Mouse (Mus musculus) olfactory bulb, adult 2 months (tissue): ENCODE results near the gene Gpr89. TPM values are rescaled to one million over a fixed set of nuclear protein-coding genes. Genes with fewer than 3 reads are reported as not detected.

ENCODE experiments used
- H3K27ac ChIP-seq: fragments of 200-500 bp; 2 replicates; pipeline ENCODE4 v1.5.1; 2012; ENCODE audit warnings: low read depth, low read length; ENCODE audit not compliant: insufficient read depth
- H3K4me1 ChIP-seq: fragments of 200-500 bp; 2 replicates; pipeline ENCODE4 v1.6.1; 2012; ENCODE audit warnings: low read length; ENCODE audit not compliant: control insufficient read depth, insufficient read depth
- H3K4me3 ChIP-seq: fragments of 200-500 bp; 2 replicates; pipeline ENCODE4 v1.5.1; 2012; ENCODE audit warnings: mild to moderate bottlenecking, low read depth, low read length, moderate library complexity; ENCODE audit not compliant: insufficient read depth
- CTCF ChIP-seq: fragments of 200-500 bp; IDR thresholded peaks from 2 replicates; pipeline ENCODE4 v1.5.1; 2012; ENCODE audit warnings: low read depth, mild to moderate bottlenecking, low read length, moderate library complexity; ENCODE audit not compliant: insufficient read depth
- POLR2A ChIP-seq: fragments of 200-500 bp; IDR thresholded peaks from 2 replicates; pipeline ENCODE4 v1.6.1; 2012; ENCODE audit warnings: mild to moderate bottlenecking, low read depth, low read length, moderate library complexity; ENCODE audit not compliant: insufficient read depth
- WGBS: fragments of 180-500 bp; shearing (Covaris S2); methylation state at CpG from one replicate; pipeline ENCODE4 v1.1.7; 2018; 5-methylcytosine and 5-hydroxymethylcytosine counted together
- polyA plus RNA-seq: library from polyadenylated mRNA; stranded (reverse); fragments of >200 nt; gene quantifications from 2 replicates; pipeline ENCODE4 v1.2.4, GENCODE M21; 2012; ENCODE audit warnings: low replicate concordance; ENCODE audit not compliant: missing spikeins, insufficient read depth, insufficient read length

The Gpr89 gene
- polyA plus RNA-seq, result not detected in 2 replicates

- TF ChIP-seq POLR2A (peak; percentile 78), CTCF (no peak)
- Histone ChIP-seq H3K4me3 (peak within 1 kb of the TSS; percentile 74), H3K4me1 (no peaks in the 10 kb centered on the region), H3K27ac (peak within 1 kb of the TSS; percentile 12; the same call in 1 of the 2 replicates)
- WGBS, result under 1% methylated on average over 40 of the region's 40 CpGs
Measured at GRCm38 (mm10) chr3:96904851-96905541, at the start of gene Gpr89. Gene Gpr89 (minus strand): TSS chr3:96905346.

GRCm38 (mm10) chr3:96953489-96954233 lies 48.5 kb upstream of the Gpr89 start:
- 0 out of 2 replicates have a peak, but pooled peaks cover 3% of the 10 kb centered on the region for H3K4me1 ChIP-seq
- no peak overlapping the region for H3K4me3 ChIP-seq
- H3K27ac ChIP-seq, result no peak overlapping the region
- 52% methylated on average over 14 of the region's 14 CpGs for WGBS
- TF ChIP-seq CTCF (no peak), POLR2A (no peak)

DNA sequence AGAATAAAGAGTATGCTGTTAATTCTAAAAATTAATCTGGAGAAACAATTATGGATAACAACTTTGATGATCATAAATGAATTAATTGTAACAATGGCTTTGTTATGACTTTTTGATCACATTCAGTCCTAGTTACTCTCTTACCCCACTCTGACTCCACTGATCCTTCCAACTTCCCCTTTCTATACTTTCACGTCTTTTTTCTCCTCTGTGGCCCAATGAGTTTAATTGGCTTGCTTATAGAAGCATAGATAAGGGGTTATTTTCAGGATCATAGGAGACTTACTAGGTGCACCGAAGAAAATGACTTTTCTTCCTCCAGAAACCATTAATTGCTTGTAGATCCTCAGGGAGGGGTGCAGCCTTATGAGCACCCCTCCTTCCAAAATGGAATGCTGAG lies 37.6 kb upstream of the Gpr89 start:
- H3K4me1 ChIP-seq, result peaks cover 6% of the 10 kb centered on the region
- H3K27ac ChIP-seq, result no peak overlapping the region
- TF ChIP-seq CTCF (no peak), POLR2A (no peak)
- H3K4me3 ChIP-seq, result no peak overlapping the region
- WGBS, result 84% methylated on average over 2 of the region's 2 CpGs

- Histone ChIP-seq H3K4me1 (peaks cover 7% of the 10 kb centered on the region), H3K27ac (no peak overlapping the region), H3K4me3 (no peak overlapping the region)
- WGBS, result 16% methylated on average over 11 of the region's 11 CpGs
- TF ChIP-seq POLR2A (no peak), CTCF (peak; percentile 79)
Measured at GRCm38 (mm10) chr3:96938738-96939137, 33.6 kb upstream of the Gpr89 start.

DNA sequence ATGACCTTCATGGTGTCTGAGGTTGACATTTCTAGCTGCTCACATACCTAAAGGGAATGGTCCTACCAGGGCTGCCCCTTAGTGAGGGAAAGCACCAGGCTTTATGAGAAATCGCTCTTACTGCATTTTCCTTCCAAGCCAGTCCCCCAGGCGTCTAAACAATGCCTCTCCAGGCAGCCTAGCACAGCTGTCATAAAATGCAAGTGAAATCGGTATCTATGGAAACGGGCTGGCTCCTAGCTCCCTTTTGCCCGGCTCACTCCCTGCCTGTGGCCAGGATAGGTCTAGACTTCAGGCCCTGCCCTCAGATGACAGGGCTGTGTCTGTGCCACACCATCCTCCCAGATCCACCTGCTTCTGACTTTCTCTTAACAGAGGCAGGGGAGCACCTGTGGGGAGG lies 32.5 kb upstream of the Gpr89 start:
- 19% methylated on average over 5 of the region's 5 CpGs for WGBS
- no peak for TF ChIP-seq CTCF
- TF ChIP-seq POLR2A, result no peak
- H3K4me3 ChIP-seq, result no peak overlapping the region
- no peak overlapping the region for H3K27ac ChIP-seq
- peaks cover 7% of the 10 kb centered on the region for H3K4me1 ChIP-seq

DNA sequence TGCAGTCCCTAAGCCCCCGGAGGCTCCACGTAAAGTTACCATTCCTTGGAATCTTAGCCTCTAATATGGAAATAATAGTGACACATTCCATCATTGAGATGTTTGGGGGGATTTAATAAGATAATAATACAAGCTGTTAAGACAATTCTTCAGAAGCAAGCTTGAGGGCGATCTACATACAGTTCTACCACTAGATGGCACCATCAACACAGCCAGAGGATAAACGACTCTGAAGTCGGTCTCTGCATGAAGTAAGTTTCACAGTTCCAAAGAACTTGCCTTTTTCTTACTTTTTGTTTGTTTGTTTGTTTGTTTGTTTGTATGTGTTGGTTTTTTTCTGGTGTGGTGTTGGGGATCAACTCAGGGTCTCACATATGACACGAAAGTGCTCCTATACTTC lies 31.1 kb upstream of the Gpr89 start:
- TF ChIP-seq CTCF, result no peak
- no peak overlapping the region for H3K27ac ChIP-seq
- 9% methylated on average over 6 of the region's 6 CpGs for WGBS
- H3K4me3 ChIP-seq, result no peak overlapping the region
- peaks cover 7% of the 10 kb centered on the region for H3K4me1 ChIP-seq

DNA sequence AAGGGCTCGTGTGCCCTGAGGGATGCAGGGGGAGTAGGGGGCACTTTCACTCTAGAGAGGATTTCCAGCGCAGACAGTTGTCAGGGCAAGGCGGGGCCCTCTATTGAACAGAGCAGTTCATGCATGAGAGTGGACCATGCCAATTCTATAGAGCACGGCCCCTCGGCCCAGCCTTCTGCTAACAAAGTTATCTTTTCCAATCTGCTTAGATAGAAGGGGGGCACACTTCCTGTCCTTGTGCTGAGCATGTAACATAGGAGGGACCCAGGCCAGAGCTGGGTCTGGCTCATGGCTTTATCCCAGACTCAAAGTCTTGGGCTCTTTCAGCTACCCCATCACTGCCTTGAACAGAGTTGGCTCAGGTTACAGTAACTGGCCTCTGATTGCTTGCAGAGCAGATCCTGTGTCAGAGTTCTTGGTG lies 26.1 kb upstream of the Gpr89 start:
- TF ChIP-seq POLR2A, result no peak
- no peak for TF ChIP-seq CTCF
- no peaks in the 10 kb centered on the region for H3K4me1 ChIP-seq
- WGBS, result 54% methylated on average over 5 of the region's 5 CpGs

DNA sequence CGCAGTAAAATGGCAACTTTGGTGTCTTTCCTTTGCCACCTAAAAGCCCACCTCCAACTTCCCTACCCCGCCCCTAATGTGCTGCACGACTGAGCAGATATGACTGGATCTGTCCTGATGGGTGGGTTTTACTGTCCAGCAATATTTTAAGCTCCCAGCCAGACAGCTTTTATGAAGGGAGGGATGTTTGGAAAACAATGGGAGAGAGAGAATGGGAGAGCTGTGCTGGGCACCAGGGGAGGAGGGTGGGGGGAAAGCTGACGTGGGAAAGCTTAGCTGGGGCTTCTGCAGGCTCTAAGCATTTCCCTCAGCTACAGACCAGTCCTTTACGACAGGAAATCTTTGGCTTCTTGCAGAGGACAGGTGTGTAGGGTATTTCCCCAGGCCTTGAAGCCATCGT lies 20.8 kb upstream of the Gpr89 start, which contains the start of gene Gja8:
Gene Gja8 (minus strand): TSS at position 101 of the 400 bp plus-strand sequence.
- Histone ChIP-seq H3K4me3 (no peak within 1 kb of the TSS), H3K27ac (no peak within 1 kb of the TSS), H3K4me1 (no peaks in the 10 kb centered on the region)
- WGBS, result 69% methylated on average over 6 of the region's 6 CpGs
- TF ChIP-seq CTCF (no peak), POLR2A (no peak)

More for the DNA sequence above, 26.1 kb upstream of the Gpr89 start:
- no peak overlapping the region for H3K4me3 ChIP-seq
- no peak overlapping the region for H3K27ac ChIP-seq

DNA sequence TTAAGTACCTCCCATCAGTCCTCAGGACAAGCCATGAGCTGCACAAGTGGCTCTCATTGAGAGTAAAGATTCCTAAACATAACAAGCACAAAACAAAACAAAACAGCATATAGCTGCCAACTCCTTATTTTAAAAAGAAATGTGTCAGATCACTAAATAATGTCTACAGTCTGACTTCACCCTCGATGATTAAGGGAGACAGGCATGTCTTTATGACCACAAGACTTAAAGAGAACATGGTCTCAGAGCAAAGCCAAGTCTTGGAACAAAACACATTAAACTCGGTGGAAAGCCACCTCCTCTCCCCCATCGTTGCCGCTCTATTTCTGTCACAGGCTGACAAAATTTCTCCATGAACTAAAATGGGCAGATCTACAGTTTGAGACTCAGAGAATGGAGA lies 19.5 kb upstream of the Gpr89 start:
- WGBS, result 73% methylated on average over 4 of the region's 4 CpGs
- H3K4me3 ChIP-seq, result no peak overlapping the region
- TF ChIP-seq POLR2A (no peak), CTCF (no peak)
- H3K27ac ChIP-seq, result no peak overlapping the region
- H3K4me1 ChIP-seq, result no peaks in the 10 kb centered on the region
